Mouse (Mus musculus): Measurements from ENCODE around the gene Trappc12.

The Trappc12 gene

DNA sequence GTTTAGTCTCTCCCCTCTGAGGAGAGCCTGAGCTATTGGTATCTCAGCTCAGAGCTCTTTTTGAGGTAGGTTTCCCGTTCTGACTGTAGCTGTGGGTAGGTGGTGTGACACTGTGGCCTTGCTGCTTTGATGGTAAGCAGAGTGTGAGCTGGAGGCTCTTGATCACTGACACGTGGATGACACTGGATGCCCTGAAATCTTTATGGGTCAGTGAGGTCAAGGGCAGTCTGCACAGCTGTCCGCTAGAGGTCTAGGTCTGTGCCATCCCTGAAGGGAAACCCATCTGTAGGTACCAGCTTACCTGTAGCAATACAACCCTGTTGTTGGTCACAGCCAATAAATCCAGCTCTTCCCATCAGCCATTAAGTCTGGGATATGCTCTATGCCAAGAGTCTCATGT, 64.5 kb downstream of the Trappc12 start:
- no peak for DNase-seq

DNA sequence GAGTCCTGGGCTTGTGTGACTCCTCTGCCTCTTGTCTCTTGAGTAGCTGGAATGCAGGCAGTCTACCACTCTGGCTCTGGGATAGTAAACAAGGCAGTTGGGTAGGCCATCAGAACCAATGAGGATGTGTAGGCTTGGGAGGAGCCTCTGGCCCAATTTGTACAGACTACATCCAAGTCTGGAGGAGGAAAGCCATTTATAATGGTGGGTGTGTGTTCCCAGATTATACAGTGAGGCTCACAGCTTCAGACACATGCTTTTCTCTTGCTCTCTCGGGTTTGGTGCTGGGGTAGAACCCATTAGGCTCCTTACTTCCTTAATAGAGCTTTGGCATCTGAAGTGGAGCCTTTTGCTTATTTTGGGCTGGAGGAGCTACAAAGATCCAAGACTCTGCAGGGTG, 65.6 kb downstream of the Trappc12 start:
- DNase-seq, result no peak

DNA sequence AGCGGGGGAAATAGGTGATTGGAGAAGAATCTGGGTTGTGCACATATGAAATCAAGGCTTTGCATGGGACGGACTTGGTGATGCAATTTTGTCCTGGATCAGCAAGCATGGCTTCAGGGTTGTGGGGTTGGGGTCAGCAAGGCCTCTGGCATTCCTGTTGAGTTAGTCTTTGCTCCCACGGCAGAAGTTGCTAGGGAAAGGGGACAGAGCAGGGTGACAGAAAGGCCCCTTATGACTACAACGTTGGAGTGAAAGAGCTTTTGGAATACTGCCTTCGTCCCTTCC, 74.4 kb downstream of the Trappc12 start:
- peak; percentile 17 for DNase-seq

DNA sequence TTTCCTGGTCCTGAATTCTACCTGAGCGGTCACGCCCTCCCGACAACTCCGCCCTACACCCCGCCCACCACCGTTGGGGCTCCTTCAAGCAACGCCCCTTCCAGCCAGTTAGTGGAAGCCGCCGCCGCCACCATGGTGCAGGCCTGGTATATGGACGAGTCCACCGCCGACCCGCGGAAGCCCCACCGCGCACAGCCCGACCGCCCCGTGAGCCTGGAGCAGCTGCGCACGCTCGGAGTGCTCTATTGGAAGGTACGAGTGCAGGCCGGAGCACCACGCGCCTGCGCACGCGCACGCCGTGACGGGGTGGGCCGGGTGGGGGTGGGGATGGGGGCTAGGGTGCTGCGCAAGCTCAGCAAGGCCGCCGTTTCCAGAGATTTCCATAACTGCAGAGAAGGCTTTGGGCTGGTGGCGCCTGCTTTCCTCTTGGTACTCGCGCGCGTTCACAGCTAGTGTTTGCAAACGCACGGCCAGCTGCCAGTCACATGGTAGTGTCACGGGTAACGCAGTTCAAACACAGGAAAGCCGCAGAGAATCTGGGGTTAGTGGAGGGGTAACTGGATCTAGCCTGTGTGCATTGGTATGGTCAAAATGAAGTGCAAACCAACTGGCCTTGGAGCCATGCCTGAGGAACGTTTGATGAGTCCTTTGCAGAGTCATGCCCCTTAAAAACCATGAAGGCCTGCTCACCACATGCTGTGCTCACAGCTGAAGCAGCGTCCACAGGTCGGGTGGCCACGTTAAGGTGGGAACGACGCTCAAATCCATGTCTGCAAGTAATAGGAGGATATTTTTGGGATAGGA, 74.9 kb downstream of the Trappc12 start, which contains the start of gene Adi1:
Gene Adi1 (plus strand): TSS at position 111 of the 804 bp plus-strand sequence.
- peak; percentile 92 for DNase-seq

DNA sequence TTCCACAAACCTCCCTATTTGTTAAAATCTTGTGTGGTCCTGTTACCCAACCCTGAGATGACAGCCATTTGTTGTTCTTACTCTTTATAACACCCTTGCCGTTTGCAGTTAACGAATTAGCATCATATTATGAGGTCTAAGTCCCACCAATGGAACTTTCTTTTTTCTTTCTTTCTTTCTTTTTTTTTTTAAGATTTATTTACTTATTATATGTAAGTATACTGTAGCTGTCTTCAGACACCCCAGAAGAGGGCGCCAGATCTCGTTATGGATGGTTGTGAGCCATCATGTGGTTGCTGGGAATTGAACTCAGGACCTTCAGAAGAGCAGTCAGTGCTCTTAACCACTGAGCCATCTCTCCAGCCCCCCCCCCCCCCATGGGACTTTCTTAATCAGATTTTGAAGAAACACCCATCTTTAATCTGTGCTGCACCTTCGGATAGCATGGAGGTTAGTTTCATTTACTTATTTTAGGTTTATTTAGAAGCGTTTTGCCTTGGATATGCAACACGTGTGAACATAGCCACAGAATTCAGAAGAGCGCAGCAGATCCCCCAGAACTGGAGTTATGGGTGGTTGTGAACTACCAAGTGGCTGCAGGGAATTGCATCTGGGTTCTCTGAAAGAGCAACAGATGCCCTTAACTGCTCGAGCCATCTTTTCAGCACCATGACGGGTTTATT, 76.1 kb downstream of the Trappc12 start:
- no peak for DNase-seq

DNA sequence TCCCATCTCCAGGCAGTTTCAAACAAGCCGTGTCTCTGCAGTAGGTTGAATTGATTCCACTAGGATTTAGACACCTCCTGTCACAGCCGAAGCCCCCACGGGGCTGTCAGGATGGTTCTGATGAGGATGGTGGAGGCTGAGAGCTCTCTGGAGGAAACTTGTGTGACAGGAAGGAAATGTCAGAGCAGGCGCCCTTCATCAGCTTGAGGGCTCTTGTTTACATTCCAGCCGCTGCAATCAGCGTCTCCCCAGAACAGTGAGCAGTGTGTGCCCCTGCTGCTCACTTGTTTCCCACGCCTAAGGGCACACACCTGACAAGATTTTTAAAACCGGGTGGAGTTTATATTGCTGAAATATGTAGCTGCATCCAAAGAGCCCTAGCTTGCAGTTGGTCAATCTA, 83.0 kb downstream of the Trappc12 start:
- no peak for DNase-seq

DNA sequence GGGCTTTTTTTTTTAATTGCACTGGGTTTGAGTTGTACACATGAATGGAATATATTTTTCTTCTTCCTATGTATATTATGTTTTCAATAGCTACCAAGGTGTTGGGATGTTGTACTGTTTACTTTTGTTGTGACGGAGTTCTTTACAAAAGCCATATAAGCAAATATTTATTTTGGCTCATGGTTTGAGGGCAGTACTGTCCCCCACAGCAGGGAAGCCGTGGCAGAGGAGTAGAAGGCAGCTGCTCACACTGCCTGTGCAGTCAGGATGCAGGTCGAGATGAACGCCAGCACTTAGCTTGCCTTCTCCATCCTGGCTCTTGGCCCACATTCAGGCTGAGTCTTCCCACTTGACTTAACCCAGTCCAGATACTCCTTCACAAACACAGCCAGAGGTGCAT, 83.5 kb downstream of the Trappc12 start:
- no peak for DNase-seq

DNA sequence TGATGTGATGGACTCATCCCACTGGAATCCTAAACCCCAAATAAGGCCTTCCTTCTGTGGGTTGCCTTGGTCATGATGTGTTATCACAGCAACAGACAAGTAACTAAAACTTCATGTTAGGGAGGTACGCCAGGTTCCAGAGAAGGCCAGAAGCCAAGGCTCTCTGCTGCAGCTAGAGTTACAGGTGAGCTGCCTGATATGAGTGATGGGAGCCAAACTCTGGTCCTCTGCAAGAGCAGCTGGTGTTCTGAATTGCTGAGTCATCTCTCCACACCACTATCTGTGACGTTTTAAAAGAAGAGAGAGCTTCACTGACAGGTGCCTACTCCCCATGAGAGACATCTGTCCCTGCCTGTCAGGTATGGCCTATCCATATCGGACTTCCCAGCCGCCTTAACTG, 87.6 kb downstream of the Trappc12 start:
- DNase-seq, result no peak

DNA sequence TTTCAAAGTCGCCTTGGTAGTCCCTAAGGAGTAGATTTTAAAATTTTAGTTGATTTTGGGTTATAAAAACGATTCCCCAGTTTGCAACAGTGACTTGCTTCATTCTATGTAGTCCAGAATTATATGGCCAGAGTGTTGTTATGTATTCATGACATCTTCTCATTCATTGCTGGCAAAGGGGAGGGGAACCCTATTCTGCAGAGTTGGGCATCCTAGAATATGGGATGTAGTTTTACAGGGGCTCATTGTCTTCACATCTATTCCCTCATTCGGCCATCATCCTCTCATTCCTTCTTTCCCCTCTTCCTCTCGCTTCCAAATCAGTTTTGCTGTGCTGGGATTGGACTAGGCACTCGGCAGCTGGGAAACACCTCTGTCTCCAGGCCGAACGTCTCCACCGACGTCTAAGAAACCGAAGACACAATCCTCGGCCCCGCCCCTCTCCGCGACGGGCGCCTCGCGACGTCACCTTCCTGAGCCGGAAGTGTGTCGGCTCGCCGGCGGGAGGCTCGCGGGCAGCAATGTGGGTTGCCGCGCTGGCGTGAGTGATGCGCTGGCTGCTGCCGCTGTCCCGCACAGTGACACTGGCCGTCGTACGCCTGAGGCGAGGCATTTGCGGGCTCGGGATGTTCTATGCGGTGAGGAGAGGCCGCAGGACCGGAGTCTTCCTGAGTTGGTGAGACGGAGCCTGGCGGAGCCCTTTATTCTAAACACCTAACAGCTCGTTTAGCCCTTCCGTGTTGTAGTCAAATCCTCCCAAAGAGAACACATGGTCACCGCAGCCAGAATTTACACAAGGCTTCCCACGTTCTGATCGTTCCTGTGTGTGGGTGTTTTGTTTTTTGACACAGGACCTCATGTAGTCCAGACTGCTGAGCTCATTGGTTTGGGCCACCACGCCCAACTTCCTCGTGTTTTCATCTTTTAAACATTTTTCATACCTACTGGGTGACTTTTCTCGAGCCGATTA, 100.8 kb downstream of the Trappc12 start, which contains the start of gene Rnaseh1:
Gene Rnaseh1 (plus strand): TSS at position 462 of the 970 bp plus-strand sequence.
- DNase-seq, result peak; percentile 89
